Mouse (Mus musculus): ENCODE data around the gene Mfsd11.

- TF ChIP-seq CTCF (IDR thresholded peaks at IDR 0.05; ENCODE audit: control insufficient read depth, insufficient read depth, insufficient replicate concordance, low read depth, low read length) (no peak), POLR2A (IDR thresholded peaks at IDR 0.05; ENCODE audit: control insufficient read depth, low read depth, low read length) (no peak)
Measured at GRCm38 (mm10) chr11:116919186-116920020, 67.2 kb downstream of the Mfsd11 start.

Measured in testis, adult 2 months (tissue).